Mouse (Mus musculus) thymus, adult 2 months (tissue): ENCODE results near the gene Rasgrp3. TPM values are rescaled to one million over a fixed set of nuclear protein-coding genes. Genes with fewer than 3 reads are reported as not detected.

ENCODE experiments used
- DNase-seq: peaks from one replicate; pipeline ENCODE4 v3.0.0; 2021
- H3K27ac ChIP-seq: fragments of 200-500 bp; 2 replicates; pipeline ENCODE4 v1.5.1; 2012; ENCODE audit warnings: low read length, control low read depth; ENCODE audit not compliant: control insufficient read depth, insufficient read depth
- H3K27me3 ChIP-seq: fragments of 200-500 bp; 2 replicates; pipeline ENCODE4 v1.6.1; 2012; ENCODE audit warnings: mild to moderate bottlenecking, low read length, moderate library complexity, mixed read lengths; ENCODE audit not compliant: control insufficient read depth, insufficient read depth
- H3K36me3 ChIP-seq: fragments of 200-500 bp; 2 replicates; pipeline ENCODE4 v1.6.1; 2012; ENCODE audit warnings: mild to moderate bottlenecking, low read length, moderate library complexity; ENCODE audit not compliant: control insufficient read depth, insufficient read depth
- H3K4me1 ChIP-seq: fragments of 200-500 bp; replicated peaks from 2 replicates; pipeline ENCODE4 v1.6.1; 2012; ENCODE audit warnings: low read length; ENCODE audit not compliant: control insufficient read depth, insufficient read depth
- H3K4me3 ChIP-seq: fragments of 200-500 bp; 2 replicates; pipeline ENCODE4 v1.5.1; 2012; ENCODE audit warnings: mild to moderate bottlenecking, low read length, control low read depth, moderate library complexity; ENCODE audit not compliant: control insufficient read depth, insufficient read depth
- CTCF ChIP-seq: fragments of 200-500 bp; IDR thresholded peaks from 2 replicates; pipeline ENCODE4 v1.5.1; 2012; ENCODE audit warnings: mild to moderate bottlenecking, control low read depth, low read length, moderate library complexity, borderline replicate concordance; ENCODE audit not compliant: control insufficient read depth, poor library complexity, insufficient read depth; ENCODE audit errors: extremely low read depth
- POLR2A ChIP-seq: fragments of 200-500 bp; IDR thresholded peaks from 2 replicates; pipeline ENCODE4 v1.6.1; 2012; ENCODE audit warnings: mild to moderate bottlenecking, low read length, control low read depth, moderate library complexity; ENCODE audit not compliant: control insufficient read depth, poor library complexity, insufficient read depth; ENCODE audit errors: extremely low read depth
- WGBS: fragments of 180-500 bp; shearing (Covaris S2); methylation state at CpG from one replicate; pipeline ENCODE4 v1.1.7; 2018; 5-methylcytosine and 5-hydroxymethylcytosine counted together
- polyA plus RNA-seq: library from polyadenylated mRNA; depleted of rRNA; stranded (reverse); fragments of >200 nt; gene quantifications from 2 replicates; pipeline ENCODE4 v1.2.3, GENCODE M21; 2012

The Rasgrp3 gene
- polyA plus RNA-seq, 1 experiment = 1.9 TPM

DNA sequence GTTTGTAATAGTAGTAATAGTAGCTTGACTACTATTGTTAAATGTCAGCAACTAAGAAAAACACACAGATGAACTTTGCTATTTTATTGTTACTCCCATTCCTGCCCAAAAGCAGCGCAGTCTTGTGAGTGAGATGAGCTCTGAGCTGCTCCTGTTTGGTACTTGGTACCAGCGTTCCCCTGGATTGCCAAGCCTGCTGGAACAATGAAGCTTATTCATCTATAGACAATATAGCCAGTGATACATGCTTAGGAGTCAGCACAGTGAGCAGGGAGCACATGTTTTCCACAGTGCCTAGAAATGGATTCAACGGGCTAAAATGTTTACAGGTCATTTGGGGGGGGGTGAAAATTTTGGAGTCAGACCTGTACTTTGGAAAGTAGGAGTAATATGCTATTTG is 50.5 kb downstream of the Rasgrp3 start:
- H3K4me1 ChIP-seq = no peaks in the 10 kb centered on the region
- H3K27me3 ChIP-seq = no peaks in the 10 kb centered on the region
- H3K36me3 ChIP-seq = no peaks in the 10 kb centered on the region
- H3K4me3 ChIP-seq = no peak overlapping the region
- 97% methylated on average over 3 of the region's 3 CpGs for WGBS
- DNase-seq = no peak
- no peak overlapping the region for H3K27ac ChIP-seq
- TF ChIP-seq CTCF (no peak), POLR2A (no peak)

DNA sequence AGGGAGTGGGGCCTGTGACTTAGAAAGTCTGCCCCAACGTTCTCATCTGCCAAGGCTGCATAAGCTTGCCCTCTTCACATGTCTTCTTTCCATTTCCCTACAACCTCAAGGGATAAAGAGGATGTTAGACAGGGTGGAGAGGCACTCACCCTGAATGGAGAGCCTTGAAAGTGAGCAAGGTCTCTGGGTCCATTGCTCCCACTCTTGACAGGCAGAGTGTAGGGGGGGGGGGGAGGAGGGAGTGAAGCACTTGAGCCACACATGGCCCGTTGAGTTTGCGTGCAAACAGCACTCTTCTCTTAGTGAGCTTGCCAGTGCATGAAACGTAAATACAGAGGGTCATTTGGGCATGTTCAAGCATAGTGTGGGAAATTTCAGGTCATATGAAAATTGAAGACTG is 59.5 kb downstream of the Rasgrp3 start:
- no peak for TF ChIP-seq CTCF
- no peak for TF ChIP-seq POLR2A
- Histone ChIP-seq H3K4me1 (no peaks in the 10 kb centered on the region), H3K27ac (no peak overlapping the region), H3K36me3 (no peaks in the 10 kb centered on the region), H3K27me3 (no peaks in the 10 kb centered on the region), H3K4me3 (no peak overlapping the region)
- DNase-seq = no peak
- 96% methylated on average over 4 of the region's 4 CpGs for WGBS

DNA sequence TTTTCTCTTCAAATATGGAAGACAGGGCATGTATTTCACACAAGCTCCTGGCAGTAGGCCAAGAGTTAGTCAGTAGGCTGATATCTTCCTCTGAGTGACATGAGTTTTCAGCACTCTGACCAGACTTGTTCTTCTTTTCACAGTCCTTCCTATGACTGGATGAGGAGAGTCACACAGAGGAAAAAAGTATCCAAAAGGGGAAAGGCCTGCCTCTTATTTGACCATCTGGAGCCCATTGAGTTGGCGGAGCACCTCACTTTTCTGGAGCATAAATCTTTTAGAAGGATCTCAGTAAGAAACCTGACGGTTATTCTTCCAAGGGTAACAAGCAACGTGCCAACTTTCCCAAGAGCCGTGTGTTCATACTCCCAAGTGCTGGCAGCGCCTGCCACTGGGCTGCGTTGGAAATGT is 62.5 kb downstream of the Rasgrp3 start:
- Histone ChIP-seq H3K36me3 (no peaks in the 10 kb centered on the region), H3K27ac (no peak overlapping the region), H3K27me3 (no peaks in the 10 kb centered on the region), H3K4me3 (no peak overlapping the region), H3K4me1 (no peaks in the 10 kb centered on the region)
- no peak for DNase-seq
- TF ChIP-seq CTCF (no peak), POLR2A (no peak)
- 93% methylated on average over 6 of the region's 6 CpGs for WGBS

DNA sequence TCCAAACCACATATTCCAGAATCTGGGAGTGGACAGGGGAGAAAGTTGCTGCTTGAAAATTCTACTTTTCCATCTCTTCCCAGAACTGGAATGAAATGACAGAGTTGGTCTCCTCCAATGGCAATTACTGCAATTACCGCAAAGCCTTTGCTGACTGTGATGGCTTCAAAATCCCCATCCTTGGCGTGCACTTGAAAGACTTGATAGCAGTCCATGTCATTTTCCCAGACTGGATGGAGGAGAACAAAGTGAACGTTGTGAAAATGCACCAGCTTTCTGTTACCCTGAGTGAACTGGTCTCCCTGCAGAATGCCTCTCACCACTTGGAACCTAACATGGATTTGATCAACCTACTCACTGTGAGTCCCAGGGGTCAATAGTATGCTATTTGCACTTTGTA is 67.3 kb downstream of the Rasgrp3 start:
- Histone ChIP-seq H3K27ac (no peak overlapping the region), H3K4me1 (no peaks in the 10 kb centered on the region), H3K27me3 (no peaks in the 10 kb centered on the region), H3K4me3 (no peak overlapping the region), H3K36me3 (no peaks in the 10 kb centered on the region)
- TF ChIP-seq POLR2A = no peak
- no peak for TF ChIP-seq CTCF
- no peak for DNase-seq
- WGBS = 92% methylated on average over 3 of the region's 3 CpGs

DNA sequence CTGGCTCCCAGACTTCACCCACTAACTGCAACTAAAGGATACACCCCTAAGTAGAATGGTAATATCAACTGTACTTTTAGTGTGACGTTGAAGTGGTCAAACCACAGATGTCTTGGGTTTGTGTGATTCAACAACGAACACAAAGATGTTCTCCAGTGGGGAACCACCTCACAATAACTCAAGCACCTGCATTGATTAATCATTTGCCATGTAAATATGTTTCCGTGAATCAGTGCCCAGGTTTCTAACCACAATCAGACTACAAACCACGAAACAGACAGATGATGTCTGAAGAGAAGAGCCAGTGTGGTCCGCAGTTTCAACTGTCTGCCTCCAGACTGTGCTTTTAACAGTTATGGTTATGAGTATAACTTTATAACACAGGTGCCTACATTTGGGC is 69.4 kb downstream of the Rasgrp3 start:
- TF ChIP-seq POLR2A (no peak), CTCF (no peak)
- H3K27ac ChIP-seq = no peak overlapping the region
- no peak for DNase-seq
- no peaks in the 10 kb centered on the region for H3K4me1 ChIP-seq
- no peak overlapping the region for H3K4me3 ChIP-seq
- H3K36me3 ChIP-seq = no peaks in the 10 kb centered on the region
- no peaks in the 10 kb centered on the region for H3K27me3 ChIP-seq
- WGBS = 5% methylated on average over 5 of the region's 5 CpGs

DNA sequence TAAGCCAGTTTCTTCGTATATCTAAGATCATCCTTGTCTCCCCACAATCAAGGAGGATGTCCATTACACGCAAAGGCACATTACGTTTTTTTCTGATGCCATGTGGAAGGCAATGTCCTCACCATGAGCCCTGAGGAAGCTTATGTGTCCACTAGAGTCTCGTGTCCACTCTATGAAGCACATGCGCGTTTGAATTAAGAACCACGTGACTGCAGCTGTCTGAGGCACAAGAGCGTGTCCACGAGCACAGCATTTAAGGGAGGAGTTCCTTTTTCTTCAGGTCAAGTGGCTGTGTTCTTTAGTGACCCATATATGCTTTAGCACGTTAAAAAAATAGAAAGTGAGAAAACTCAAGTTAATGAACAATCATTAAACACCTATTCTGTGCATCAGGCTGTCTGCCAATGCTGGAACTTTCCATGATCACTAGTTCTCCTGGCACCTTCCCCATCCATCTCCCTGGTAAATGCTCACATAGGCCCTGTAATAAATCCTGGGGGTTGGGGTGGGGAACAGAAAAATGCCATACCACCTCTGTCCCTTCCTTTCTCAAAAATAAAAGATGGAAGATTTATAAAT is 70.5 kb downstream of the Rasgrp3 start:
- no peak for DNase-seq
- no peaks in the 10 kb centered on the region for H3K36me3 ChIP-seq
- TF ChIP-seq CTCF = no peak
- no peak for TF ChIP-seq POLR2A
- WGBS = 89% methylated on average over 10 of the region's 10 CpGs
- no peak overlapping the region for H3K4me3 ChIP-seq
- no peaks in the 10 kb centered on the region for H3K4me1 ChIP-seq
- H3K27ac ChIP-seq = no peak overlapping the region
- H3K27me3 ChIP-seq = no peaks in the 10 kb centered on the region

DNA sequence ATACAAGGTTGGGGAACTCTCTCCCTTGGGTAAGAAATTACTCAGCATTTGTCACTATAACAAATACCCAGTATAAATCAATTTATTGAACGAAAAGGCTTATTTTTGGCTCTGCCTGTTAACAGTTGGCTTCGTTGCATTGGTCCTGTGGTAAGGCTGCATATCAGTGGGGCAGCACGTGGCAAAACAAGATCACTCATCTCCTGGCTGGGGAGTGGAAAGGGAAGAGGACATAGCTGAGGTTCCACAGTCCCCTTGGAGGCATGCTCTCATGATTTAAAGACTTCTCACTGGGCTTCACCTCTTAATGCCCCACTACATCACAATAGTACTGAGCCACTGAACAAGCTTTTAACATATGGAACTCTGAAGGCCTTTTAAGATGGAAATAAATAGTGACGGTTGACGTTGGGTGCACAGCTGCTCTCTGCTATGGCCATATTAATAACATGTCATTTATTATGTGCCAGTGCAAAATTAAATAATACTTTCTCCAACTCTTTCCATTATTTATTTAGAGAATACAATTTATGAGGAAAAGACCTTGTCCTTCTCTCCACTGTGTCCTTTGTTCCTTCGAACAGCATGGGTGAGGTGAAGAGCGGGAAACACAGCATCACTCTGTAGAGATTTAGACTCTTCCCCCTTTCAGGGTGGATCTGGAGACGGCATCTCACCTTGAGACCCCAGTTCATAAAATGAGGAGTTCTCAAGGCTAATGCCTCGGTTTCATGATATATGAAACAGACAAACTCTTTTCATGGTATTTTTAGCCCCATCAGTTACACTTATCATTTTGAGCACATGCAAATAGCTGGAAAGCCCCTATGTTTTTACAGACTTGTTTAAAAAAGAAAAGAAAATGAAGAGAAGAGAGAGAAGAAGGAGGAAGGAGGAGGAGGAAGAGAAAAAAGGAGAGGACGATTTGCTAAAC is 71.3 kb downstream of the Rasgrp3 start:
- no peak for DNase-seq
- no peaks in the 10 kb centered on the region for H3K36me3 ChIP-seq
- no peak for TF ChIP-seq POLR2A
- no peak for TF ChIP-seq CTCF
- no peak overlapping the region for H3K27ac ChIP-seq
- no peak overlapping the region for H3K4me3 ChIP-seq
- 90% methylated on average over 10 of the region's 10 CpGs for WGBS
- no peaks in the 10 kb centered on the region for H3K27me3 ChIP-seq
- H3K4me1 ChIP-seq = no peaks in the 10 kb centered on the region
